Comparison of ENCODE assay signal across 8 mouse cellular contexts in the genomic region with DNA sequence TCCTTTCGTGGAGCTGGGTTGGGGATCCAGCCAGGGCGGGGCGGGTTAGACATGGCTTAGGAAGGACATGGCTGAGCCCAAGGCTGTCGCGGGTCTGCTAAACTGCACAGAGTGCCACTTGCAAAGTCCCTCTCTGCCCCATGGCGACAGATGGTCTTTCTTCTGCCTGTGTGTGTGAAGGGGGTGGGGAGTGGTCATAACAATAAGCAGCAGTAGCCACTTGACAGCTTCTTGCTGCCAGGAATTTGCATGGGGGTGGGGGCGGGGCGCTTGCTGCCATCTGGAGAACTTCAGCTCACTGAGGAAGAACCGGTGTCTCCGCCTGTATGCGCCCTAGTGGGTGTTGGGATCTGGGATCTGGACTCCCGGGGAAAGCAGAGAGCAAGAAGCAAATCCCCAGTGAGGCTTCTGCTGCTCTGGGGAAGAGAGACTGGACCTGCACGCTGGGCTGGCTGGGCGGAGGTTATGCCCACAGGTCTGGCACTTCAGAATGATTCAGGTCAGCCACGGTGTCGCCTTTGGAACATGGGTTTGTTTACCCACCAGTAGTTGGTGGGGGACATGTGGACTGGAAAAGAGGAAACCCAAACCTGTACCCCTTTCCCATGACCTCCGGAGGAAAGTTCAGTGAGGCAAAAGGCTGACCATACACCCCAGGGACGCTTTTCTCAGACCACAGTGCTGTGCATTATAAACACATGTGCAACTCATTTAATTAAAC.
DNase-seq lines count a peak whose midpoint lies in the region; ATAC-seq and TF ChIP-seq lines count a peak whose summit lies in the region.

No protein-coding gene starts in this region.

- peak overlapping the region; percentile 26 to 40; a peak in 2 of 4 replicates for H3K4me3 ChIP-seq in ES-E14 (ENCODE audit: insufficient read depth in 1 of 2, low read depth in 1 of 2, low read length in 2 of 2, poor library complexity in 1 of 2, severe bottlenecking in 1 of 2)
- H3K4me3 ChIP-seq in forebrain, postnatal 0 days (ENCODE audit: low read depth, low read length): peak overlapping the region; percentile 30

- WGBS in forebrain, postnatal 0 days: 4% methylated on average over 18 of the region's 18 CpGs

- in situ Hi-C loops in ES-E14 (cut with MboI; ENCODE audit: low sequenced_read_pairs in 2 of 2, unreplicated experiment in 2 of 2): no loop called here

- no peak; the same call in 1 of the 2 replicates for TF ChIP-seq CTCF in forebrain, postnatal 0 days (IDR thresholded peaks at IDR 0.05; ENCODE audit: low read depth)

- H3K36me3 ChIP-seq in ES-E14 (ENCODE audit: control insufficient read depth, insufficient read depth, low read length, poor library complexity, severe bottlenecking): no peaks in the 10 kb centered on the region
- no peaks in the 10 kb centered on the region for H3K36me3 ChIP-seq in forebrain, postnatal 0 days (ENCODE audit: insufficient read depth)

- 0 out of 2 replicates have a peak overlapping the region, but pooled peaks have one; percentile 31 for H3K9ac ChIP-seq in ES-E14 (ENCODE audit: insufficient read depth, low read depth, low read length, poor library complexity, severe bottlenecking)
- H3K9ac ChIP-seq in forebrain, postnatal 0 days: peak overlapping the region; percentile 37

- no peaks in the 10 kb centered on the region for H3K9me3 ChIP-seq in ES-E14 (ENCODE audit: control insufficient read depth, insufficient read depth, low read depth, low read length)
- no peaks in the 10 kb centered on the region for H3K9me3 ChIP-seq in forebrain, postnatal 0 days (ENCODE audit: low read length)

- no peak for DNase-seq in ES-E14 (ENCODE audit: low read depth, low spot score)
- peak; percentile 60 to 63 for DNase-seq in cerebellum, adult 18-20 months
- peak; percentile 78 for DNase-seq in forebrain, postnatal 0 days
- DNase-seq in heart, postnatal 4 days: peak; percentile 64
- peak; percentile 23 to 29 for DNase-seq in layer of hippocampus, postnatal 14 days (ENCODE audit: low spot score in 2 of 2)
- peak; percentile 52 for DNase-seq in lung, postnatal 14 days
- DNase-seq in retina, postnatal 7 days (ENCODE audit: low read depth, low spot score): peak; percentile 73
- no peak for DNase-seq in thymus, adult 18-20 months

- ATAC-seq in forebrain, postnatal 0 days: peak; percentile 95

- peaks cover 0 to 7% of the 10 kb centered on the region in 2 experiments; a peak in 1 of 4 replicates for H3K4me1 ChIP-seq in ES-E14 (ENCODE audit: control insufficient read depth in 2 of 2, insufficient read depth in 2 of 2, low read length in 2 of 2, poor library complexity in 1 of 2)
- 0 out of 2 replicates have a peak, but pooled peaks cover 8% of the 10 kb centered on the region for H3K4me1 ChIP-seq in forebrain, postnatal 0 days (ENCODE audit: insufficient read depth)

- H3K4me2 ChIP-seq in forebrain, postnatal 0 days (ENCODE audit: low read depth): peak overlapping the region; percentile 57

- H3K27ac ChIP-seq in ES-E14 (ENCODE audit: insufficient read depth, low read depth, low read length, poor library complexity, severe bottlenecking): no peak overlapping the region
- H3K27ac ChIP-seq in forebrain, postnatal 0 days (ENCODE audit: low read depth, low read length): peak overlapping the region; percentile 15; the same call in 1 of the 2 replicates

- no peaks in the 10 kb centered on the region for H3K27me3 ChIP-seq in forebrain, postnatal 0 days (ENCODE audit: insufficient read depth, low read length)

TF ChIP-seq in ES-E14, 5 proteins besides CTCF, POLR2A, EP300 and RAD21:
- TF ChIP-seq ZNF384 (IDR thresholded peaks at IDR 0.05; ENCODE audit: low read depth, low read length): no peak
- TF ChIP-seq ZC3H11A (IDR thresholded peaks at IDR 0.05; ENCODE audit: borderline replicate concordance, low read depth, low read length): no peak
- no peak for TF ChIP-seq CHD2 (IDR thresholded peaks at IDR 0.05; ENCODE audit: low read depth, low read length)
- no peak for TF ChIP-seq HCFC1 (IDR thresholded peaks at IDR 0.05; ENCODE audit: borderline replicate concordance, insufficient read depth, low read length)
- TF ChIP-seq MAFK (IDR thresholded peaks at IDR 0.05; ENCODE audit: insufficient read depth, low read depth, low read length): no peak

Comparison
In these comparisons a context has a peak if more than half of its experiments do, and no peak if none do; other contexts are left out.
1. DNase-seq: peak in cerebellum, adult 18-20 months (2 of 2), forebrain, postnatal 0 days (single experiment), heart, postnatal 4 days (single experiment), layer of hippocampus, postnatal 14 days (2 of 2), lung, postnatal 14 days (single experiment) and retina, postnatal 7 days (single experiment); none in ES-E14 (single experiment) and thymus, adult 18-20 months (0 of 2).